Mouse (Mus musculus): ENCODE measurements around the gene Bbs9. TPM values are rescaled to one million over a fixed set of nuclear protein-coding genes. Genes with fewer than 3 reads are reported as not detected.
A peak's percentile ranks its signal among the peaks of the same experiment; 100 is the strongest.

Bbs9 gene
- polyA plus RNA-seq, 1 experiment from 2014 or later: 20.1 TPM

DNA sequence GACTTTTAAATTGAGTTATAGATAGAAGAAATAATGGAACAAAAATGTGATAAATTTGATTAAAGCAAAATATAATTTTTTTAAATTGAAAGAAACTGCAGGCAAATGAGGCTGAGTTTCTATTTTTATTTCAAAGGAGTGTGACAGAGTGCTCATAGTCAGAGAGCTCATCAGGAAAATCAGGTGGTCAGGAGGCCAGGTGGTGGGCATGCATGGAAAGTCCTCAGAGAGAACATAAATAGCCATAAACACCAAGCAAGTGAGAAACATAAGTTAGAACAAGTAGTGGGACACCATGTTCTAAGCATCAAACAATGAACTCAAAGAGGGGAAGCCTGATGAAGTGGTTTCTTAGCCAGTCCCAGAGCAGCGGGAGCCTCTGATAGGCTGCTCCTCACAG lies 266.5 kb downstream of the Bbs9 start:
- H3K4me3 ChIP-seq: no peak overlapping the region
- 100% methylated on average over 1 of the region's 1 CpGs for WGBS
- ATAC-seq: no peak

DNA sequence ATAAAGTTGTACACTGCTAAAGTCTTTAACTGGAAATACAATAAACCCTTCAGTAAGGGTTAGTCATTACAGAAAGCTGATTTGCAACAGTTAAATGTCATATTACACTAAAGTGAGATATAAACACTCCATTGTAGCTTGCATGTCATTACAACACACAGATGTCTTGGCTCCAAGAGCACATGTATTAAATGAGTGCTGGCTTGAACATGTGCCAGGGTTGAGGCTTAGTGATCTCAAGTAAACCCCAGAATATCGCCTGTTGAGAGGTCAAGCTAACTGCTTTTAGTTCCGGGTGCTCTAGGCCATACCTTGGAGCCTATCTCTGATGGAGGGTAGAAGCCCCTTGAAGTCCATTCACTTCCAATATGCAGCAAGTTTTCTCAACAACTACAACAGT lies 273.1 kb downstream of the Bbs9 start:
- Histone ChIP-seq H3K4me3 (no peak overlapping the region), H3K4me2 (no peak overlapping the region), H3K27me3 (no peaks in the 10 kb centered on the region), H3K4me1 (peaks cover 1% of the 10 kb centered on the region), H3K9ac (no peak overlapping the region), H3K27ac (no peak overlapping the region), H3K9me3 (replicated peaks) (no peaks in the 10 kb centered on the region), H3K36me3 (ENCODE audit: poor library complexity, severe bottlenecking) (no peaks in the 10 kb centered on the region)
- 95% methylated on average over 2 of the region's 2 CpGs for WGBS
- no peak for ATAC-seq

More for the DNA sequence above, 266.5 kb downstream of the Bbs9 start:
- Histone ChIP-seq H3K9me3 (replicated peaks) (no peaks in the 10 kb centered on the region), H3K4me1 (no peaks in the 10 kb centered on the region), H3K4me2 (no peak overlapping the region), H3K27ac (no peak overlapping the region), H3K27me3 (no peaks in the 10 kb centered on the region), H3K9ac (no peak overlapping the region), H3K36me3 (ENCODE audit: poor library complexity, severe bottlenecking) (no peaks in the 10 kb centered on the region)

DNA sequence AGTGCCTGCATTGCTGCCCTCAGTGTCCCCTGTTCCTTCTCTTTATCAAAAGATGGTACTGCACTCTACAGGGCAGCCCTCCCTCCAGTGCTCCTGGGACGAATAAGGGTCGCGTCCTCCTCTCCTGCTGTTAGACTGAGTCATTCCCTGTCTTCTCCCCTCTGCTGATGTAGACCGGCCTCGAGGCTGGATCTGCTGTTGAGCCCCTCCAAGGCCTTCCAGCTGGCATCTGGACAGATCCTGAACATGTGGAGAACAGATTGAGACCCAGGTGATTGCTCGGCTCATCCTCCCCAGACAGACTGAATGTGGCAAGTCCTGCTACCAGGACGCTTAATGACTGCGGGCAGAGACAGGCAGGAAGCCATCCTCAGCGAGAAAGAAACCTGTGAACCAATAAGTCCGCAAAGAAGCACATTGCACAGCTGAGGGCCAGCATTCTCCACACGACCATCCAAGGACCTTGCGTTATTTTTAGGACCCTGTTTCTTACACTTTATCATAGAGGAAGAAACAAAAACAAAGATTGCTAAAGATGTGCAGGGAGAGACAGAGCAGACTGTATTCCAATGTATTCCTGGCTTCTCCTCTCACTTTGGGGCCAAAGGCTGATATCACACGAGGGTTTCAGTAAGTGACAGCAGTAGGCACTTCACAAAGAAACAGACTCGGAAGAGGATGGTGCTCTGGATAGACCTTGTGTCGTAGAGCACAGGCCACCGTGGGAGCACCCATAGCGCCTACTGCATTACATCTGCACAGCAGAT lies 275.4 kb downstream of the Bbs9 start:
- no peaks in the 10 kb centered on the region for H3K9me3 ChIP-seq (replicated peaks)
- no peak overlapping the region for H3K4me3 ChIP-seq
- H3K9ac ChIP-seq: no peak overlapping the region
- no peak for ATAC-seq
- H3K27ac ChIP-seq: no peak overlapping the region
- 84% methylated on average over 17 of the region's 17 CpGs for WGBS
- peaks cover 17% of the 10 kb centered on the region for H3K4me1 ChIP-seq
- H3K36me3 ChIP-seq (ENCODE audit: poor library complexity, severe bottlenecking): no peaks in the 10 kb centered on the region
- no peak overlapping the region for H3K4me2 ChIP-seq
- peaks cover 2% of the 10 kb centered on the region; the same call in 1 of the 2 replicates for H3K27me3 ChIP-seq

DNA sequence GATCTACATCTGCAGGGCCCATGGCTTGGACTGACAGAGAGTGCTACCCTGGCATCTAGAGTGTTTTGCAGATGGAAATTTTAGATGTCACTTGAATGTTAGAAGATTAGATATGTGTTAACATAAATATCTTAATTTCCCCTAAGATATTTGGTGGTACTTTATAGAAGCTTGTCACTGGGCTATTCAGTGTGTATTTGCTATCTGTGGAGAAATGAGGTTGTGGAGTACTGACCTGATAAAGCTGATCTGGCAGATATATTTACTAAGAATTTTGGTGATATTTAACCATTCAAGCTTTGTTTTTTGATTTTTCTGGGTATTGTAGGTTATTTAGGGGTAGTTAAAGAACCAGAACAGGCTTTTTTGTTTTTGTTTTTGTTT lies 276.0 kb downstream of the Bbs9 start:
- ATAC-seq: no peak

DNA sequence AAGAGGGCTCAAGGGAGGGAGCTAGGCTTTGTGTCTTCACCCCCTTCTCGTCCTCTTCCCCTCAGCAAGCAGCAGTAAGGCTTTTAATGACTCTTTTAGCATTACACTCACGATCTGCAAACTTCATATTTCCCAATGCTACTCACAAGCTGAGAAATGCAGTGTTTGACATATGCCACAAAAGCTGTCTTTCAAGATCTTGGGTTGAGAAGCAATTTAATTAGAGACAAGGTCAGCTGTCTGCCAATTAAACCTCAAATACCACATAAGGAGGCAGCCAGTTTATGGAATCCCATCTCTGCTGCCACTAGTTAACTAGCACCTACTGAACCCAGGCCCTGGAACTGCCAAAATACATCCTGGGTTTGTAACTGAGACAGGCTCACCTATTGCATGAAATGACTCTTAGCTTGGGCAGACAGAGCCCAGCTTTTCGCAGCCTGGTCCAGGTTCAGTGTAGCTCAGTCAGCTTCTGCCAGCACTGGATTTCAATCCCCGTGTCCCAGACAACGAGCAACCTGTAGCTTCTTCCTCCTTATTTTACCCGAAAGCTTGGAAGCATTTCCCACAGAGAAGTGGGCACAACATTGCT lies 278.7 kb downstream of the Bbs9 start:
- 25% methylated on average over 6 of the region's 6 CpGs for WGBS

More for the DNA sequence above, 276.0 kb downstream of the Bbs9 start:
- H3K27ac ChIP-seq: no peak overlapping the region
- H3K9me3 ChIP-seq (replicated peaks): no peaks in the 10 kb centered on the region
- H3K36me3 ChIP-seq (ENCODE audit: poor library complexity, severe bottlenecking): no peaks in the 10 kb centered on the region
- H3K27me3 ChIP-seq: peaks cover 5% of the 10 kb centered on the region; the same call in 1 of the 2 replicates
- H3K4me2 ChIP-seq: no peak overlapping the region
- peaks cover 17% of the 10 kb centered on the region for H3K4me1 ChIP-seq
- H3K9ac ChIP-seq: no peak overlapping the region
- no peak overlapping the region for H3K4me3 ChIP-seq

DNA sequence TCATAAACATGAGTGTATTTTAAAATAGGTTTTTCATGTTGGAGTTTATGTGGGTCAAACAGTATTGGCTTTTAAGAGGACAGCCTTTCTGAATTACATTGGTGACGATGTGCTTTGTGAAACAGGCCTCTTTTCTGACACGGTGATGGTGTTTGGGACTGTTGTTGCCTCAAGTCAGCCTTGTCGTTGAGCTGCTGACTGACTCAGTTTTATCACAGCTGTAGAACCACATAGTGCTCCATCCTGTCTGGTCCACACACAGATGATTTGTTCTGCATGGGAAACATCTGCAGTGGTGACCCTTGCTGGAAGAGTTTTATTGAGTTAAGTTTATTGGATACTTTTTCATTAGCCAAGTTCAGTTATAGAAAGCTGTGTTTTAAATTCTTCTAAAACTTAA lies 283.0 kb downstream of the Bbs9 start:
- ATAC-seq: no peak
- Histone ChIP-seq H3K9me3 (replicated peaks) (no peaks in the 10 kb centered on the region), H3K4me1 (peaks cover 16% of the 10 kb centered on the region), H3K27ac (no peak overlapping the region), H3K4me2 (no peak overlapping the region), H3K36me3 (ENCODE audit: poor library complexity, severe bottlenecking) (no peaks in the 10 kb centered on the region), H3K27me3 (peaks cover 5% of the 10 kb centered on the region; the same call in 1 of the 2 replicates), H3K4me3 (no peak overlapping the region), H3K9ac (no peak overlapping the region)
- WGBS: 78% methylated on average over 3 of the region's 3 CpGs

More for the DNA sequence above, 278.7 kb downstream of the Bbs9 start:
- Histone ChIP-seq H3K4me2 (no peak overlapping the region), H3K27me3 (peaks cover 5% of the 10 kb centered on the region; the same call in 1 of the 2 replicates), H3K4me1 (peaks cover 17% of the 10 kb centered on the region), H3K36me3 (ENCODE audit: poor library complexity, severe bottlenecking) (no peaks in the 10 kb centered on the region), H3K9me3 (replicated peaks) (no peaks in the 10 kb centered on the region), H3K27ac (no peak overlapping the region), H3K9ac (no peak overlapping the region), H3K4me3 (no peak overlapping the region)
- 0 out of 2 replicates have a peak, but pooled peaks have one; percentile 19 for ATAC-seq

DNA sequence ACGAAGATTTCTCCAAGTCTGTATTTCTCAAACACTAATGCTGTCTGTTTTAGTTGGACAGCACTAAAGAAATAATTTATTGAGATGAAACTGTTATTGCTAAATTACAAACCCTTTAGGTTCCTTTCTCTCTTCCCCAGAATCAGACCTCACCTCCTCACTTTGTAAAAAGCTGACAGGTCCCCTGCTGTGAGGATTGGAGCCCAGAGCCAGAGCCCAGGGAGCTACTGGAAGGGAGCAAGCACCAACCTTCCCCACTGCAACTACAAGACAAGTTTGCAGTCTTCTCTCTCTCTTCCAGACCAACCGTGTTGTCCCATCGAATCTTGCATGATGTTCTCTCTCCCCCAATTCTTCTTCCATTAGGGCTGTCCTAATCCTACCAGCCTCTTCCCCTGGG lies 283.7 kb downstream of the Bbs9 start:
- Histone ChIP-seq H3K9me3 (replicated peaks) (no peaks in the 10 kb centered on the region), H3K4me1 (peaks cover 9% of the 10 kb centered on the region), H3K27ac (no peak overlapping the region), H3K36me3 (ENCODE audit: poor library complexity, severe bottlenecking) (no peaks in the 10 kb centered on the region), H3K4me3 (no peak overlapping the region), H3K27me3 (peaks cover 5% of the 10 kb centered on the region; the same call in 1 of the 2 replicates), H3K9ac (no peak overlapping the region), H3K4me2 (no peak overlapping the region)
- WGBS: 52% methylated on average over 3 of the region's 3 CpGs
- no peak for ATAC-seq

DNA sequence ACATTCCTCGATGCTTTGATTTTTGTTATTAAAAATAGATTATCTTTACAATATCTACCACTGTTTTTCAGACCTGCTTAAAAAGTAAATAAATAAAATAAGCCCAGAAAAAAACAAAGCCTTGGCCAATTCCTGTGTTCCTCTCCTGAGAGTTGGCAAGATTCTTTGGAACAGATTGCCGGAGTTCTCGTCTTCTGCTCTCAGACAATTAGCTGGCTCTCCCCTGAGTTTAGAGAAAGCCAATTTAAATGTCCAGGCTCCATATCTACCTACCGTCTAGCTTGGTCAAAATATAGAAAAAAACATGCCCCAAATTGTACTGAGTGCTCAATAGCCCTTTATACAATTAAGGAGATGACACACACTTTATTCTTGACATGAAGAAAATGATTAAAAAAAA lies 284.9 kb downstream of the Bbs9 start:
- no peak for ATAC-seq
- Histone ChIP-seq H3K4me2 (no peak overlapping the region), H3K27me3 (peaks cover 5% of the 10 kb centered on the region; the same call in 1 of the 2 replicates), H3K4me1 (no peaks in the 10 kb centered on the region), H3K36me3 (ENCODE audit: poor library complexity, severe bottlenecking) (no peaks in the 10 kb centered on the region), H3K9ac (no peak overlapping the region), H3K27ac (no peak overlapping the region), H3K9me3 (replicated peaks) (no peaks in the 10 kb centered on the region), H3K4me3 (no peak overlapping the region)
- 71% methylated on average over 4 of the region's 4 CpGs for WGBS

DNA sequence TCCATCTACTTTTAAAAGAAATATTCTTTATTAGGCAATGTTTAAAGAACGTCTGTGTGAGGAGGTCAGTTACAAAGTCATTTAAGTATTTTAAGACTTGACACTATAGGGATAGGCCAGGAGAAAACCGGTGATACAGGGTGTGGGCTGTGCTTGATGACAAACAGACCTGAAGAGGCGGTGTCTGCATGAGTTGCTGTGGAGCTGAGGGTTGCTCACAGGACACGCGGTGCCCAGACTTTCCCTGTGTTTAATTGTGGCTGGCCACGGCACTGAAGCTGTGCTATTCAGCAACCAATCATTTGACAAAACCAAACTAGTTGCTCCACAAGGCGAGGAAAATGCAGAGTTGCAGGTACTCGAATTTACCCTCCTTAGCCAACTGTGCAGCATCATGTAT lies 286.0 kb downstream of the Bbs9 start:
- WGBS: 87% methylated on average over 8 of the region's 8 CpGs
- Histone ChIP-seq H3K27me3 (no peaks in the 10 kb centered on the region), H3K36me3 (ENCODE audit: poor library complexity, severe bottlenecking) (no peaks in the 10 kb centered on the region), H3K4me2 (no peak overlapping the region), H3K9me3 (replicated peaks) (no peaks in the 10 kb centered on the region), H3K4me3 (no peak overlapping the region), H3K27ac (no peak overlapping the region), H3K4me1 (no peaks in the 10 kb centered on the region), H3K9ac (no peak overlapping the region)
- no peak for ATAC-seq

DNA sequence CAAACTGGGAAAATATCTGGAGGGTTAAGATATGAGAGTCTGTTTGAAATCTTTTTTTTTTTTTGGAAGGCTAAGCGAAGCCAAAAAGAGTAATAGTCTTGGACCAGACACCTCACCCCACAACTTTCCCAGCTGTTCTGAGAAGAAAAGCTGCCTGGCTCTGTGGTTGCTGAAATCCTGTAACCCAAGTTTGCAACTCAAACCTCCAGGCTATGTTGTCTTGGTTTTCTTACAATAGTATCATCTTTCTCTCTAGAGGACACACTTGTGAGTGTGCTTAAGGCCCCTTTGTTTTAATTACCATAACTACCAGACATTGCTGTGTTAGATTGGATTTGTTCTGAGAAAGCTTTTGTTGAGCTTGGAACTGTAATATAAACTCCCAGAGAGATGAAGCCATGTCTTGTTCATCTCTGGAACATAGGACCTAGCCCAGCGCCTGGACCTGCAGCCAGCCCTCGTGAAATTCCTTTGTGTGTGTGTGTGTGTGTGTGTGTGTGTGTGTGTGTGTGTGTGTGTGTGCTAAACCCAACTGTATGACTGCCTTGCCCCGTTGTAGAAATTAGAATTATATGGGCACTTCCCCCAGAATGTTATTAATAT lies 290.2 kb downstream of the Bbs9 start:
- no peak overlapping the region for H3K4me2 ChIP-seq
- H3K27me3 ChIP-seq: no peaks in the 10 kb centered on the region
- H3K36me3 ChIP-seq (ENCODE audit: poor library complexity, severe bottlenecking): no peaks in the 10 kb centered on the region
- H3K4me3 ChIP-seq: no peak overlapping the region
- no peaks in the 10 kb centered on the region for H3K9me3 ChIP-seq (replicated peaks)
- ATAC-seq: no peak
- H3K27ac ChIP-seq: no peak overlapping the region
- no peak overlapping the region for H3K9ac ChIP-seq
- no peaks in the 10 kb centered on the region for H3K4me1 ChIP-seq
- WGBS: 65% methylated on average over 4 of the region's 4 CpGs

DNA sequence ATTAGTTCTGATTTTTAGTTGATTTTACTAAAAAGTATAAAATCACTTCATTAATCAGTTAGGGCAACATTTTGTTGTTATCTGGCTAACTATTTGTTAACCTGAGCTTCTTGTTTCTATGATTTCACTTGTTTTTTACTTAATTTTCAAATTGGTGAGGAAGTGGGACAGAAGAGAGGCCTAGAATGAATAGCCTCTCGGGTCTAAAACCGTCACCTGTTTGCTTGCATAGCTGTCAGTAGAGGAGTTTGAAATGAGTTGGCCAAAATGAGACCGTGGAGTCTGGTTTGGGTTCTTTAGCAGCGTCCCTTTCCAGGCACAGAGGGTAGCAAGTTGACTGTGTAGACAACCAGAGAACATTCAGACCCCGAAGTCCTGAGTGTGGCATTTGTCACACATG lies 291.6 kb downstream of the Bbs9 start:
- Histone ChIP-seq H3K36me3 (ENCODE audit: poor library complexity, severe bottlenecking) (no peaks in the 10 kb centered on the region), H3K27me3 (no peaks in the 10 kb centered on the region), H3K4me2 (no peak overlapping the region), H3K4me1 (no peaks in the 10 kb centered on the region), H3K4me3 (no peak overlapping the region), H3K9me3 (replicated peaks) (no peaks in the 10 kb centered on the region), H3K27ac (no peak overlapping the region), H3K9ac (no peak overlapping the region)
- ATAC-seq: no peak
- 91% methylated on average over 5 of the region's 5 CpGs for WGBS

DNA sequence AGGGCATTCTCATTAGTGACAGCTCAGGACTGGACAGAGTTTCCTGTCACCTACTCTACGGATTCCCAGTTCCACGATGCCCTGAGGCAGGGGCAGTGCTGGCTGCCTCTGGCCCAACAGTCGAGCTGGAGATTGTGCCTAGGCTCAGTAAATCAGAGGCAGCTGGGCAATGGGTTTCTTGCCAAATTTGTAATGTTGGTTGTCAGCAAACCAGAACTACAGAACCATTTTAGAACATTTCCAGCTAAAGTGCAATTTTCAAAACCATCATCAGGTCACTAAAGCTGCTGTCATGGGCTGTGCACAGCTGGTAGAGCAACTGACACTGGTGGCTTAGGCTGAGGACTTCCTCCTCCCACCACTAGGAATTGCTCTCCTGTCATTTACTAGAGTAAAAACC lies 292.3 kb downstream of the Bbs9 start:
- Histone ChIP-seq H3K9ac (no peak overlapping the region), H3K4me3 (no peak overlapping the region), H3K9me3 (replicated peaks) (no peaks in the 10 kb centered on the region), H3K27ac (no peak overlapping the region), H3K4me1 (no peaks in the 10 kb centered on the region), H3K4me2 (no peak overlapping the region), H3K36me3 (ENCODE audit: poor library complexity, severe bottlenecking) (no peaks in the 10 kb centered on the region), H3K27me3 (no peaks in the 10 kb centered on the region)
- no peak for ATAC-seq
- WGBS: 78% methylated on average over 3 of the region's 3 CpGs

All from forebrain, embryonic 13.5 days (tissue).